Mouse (Mus musculus) ES-E14 (cell line): ENCODE data around the gene Tmem231.

ENCODE experiments used
- HCFC1 ChIP-seq: IDR thresholded peaks from 2 replicates; pipeline ENCODE4 v1.6.1; 2012; ENCODE audit warnings: low read length, inconsistent platforms, borderline replicate concordance; ENCODE audit not compliant: insufficient read depth
- MAFK ChIP-seq: IDR thresholded peaks from 2 replicates; pipeline ENCODE4 v1.6.1; 2014; ENCODE audit warnings: mild to moderate bottlenecking, low read depth, low read length, inconsistent platforms; ENCODE audit not compliant: insufficient read depth
- ZC3H11A ChIP-seq: IDR thresholded peaks from 2 replicates; pipeline ENCODE4 v1.6.1; 2012; ENCODE audit warnings: low read depth, mild to moderate bottlenecking, inconsistent platforms, low read length, borderline replicate concordance
- ZNF384 ChIP-seq: IDR thresholded peaks from 2 replicates; pipeline ENCODE4 v1.6.1; 2012; ENCODE audit warnings: low read depth, low read length, inconsistent platforms

DNA sequence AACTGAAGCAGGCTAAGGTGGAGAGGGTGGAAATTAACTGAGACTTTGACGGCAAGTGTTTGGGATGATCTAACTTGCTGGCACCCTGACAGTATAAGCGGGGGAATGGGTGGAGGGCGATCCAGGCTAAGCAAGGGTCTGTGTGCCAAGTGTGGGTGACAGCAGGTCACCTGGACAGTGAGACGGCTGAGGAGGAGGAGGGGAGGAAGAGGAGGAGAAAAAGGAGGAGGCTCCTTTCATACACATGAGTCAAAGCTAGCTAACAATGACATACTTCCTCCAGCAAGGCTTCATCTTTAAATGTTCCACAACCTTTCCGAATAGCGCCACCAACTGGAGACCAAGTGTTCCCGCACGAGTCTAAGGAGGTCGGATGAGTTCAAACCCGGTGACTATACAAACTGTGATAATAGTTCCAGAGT lies 10.3 kb downstream of the Tmem231 start:
- TF ChIP-seq MAFK (no peak), ZNF384 (no peak), ZC3H11A (no peak), HCFC1 (no peak)
